Mouse (Mus musculus): Measurements from ENCODE around the gene Vamp3.
"Not testable (repeated sequence)": the region's sequence is repeated elsewhere in the genome, so short reads cannot be mapped to it uniquely, and the experiment has no call there.

Vamp3 gene

DNA sequence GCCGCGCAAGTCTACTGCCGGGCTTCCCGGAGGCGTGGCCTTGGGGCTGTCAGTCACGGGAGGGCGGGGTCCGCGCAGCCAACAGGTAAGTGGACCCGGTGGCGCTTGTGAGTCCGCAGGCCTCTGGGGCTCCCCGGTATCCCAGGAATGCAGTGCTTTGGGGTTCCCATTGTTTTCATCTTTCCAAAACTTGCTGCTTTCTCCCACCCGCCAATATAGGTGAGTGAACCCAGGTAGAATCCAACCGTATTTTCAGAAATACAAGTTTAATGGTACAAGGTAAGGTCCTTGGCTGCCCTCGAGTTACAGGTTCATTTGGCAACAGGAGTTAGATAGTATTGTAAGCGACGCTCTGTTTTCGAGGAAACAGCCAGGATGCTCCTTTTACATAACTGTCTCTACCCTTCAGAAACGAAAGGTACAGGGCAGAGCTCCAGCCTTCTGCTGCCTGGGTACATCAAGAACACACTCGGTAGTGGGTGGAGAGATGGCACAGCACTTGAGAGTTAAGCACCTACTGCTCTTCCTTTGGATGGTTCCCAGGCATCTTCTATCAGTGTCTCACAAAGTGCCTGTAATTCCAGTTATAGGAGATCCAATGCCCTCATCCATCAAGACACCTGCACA, 12.7 kb downstream of the Vamp3 start:
- in situ Hi-C loops (cut with MboI, MseI): no loop called here

- in situ Hi-C loops (cut with MboI, MseI): no loop called here
These were observed 13.5 kb downstream of the Vamp3 start, which contains the start of gene Per3 for GRCm38 (mm10) chr4:151044037-151044943. Per3 (minus strand) TSS chr4:151044665.

GRCm38 (mm10) chr4:151043281-151043680, 14.5 kb downstream of the Vamp3 start:
- in situ Hi-C loops (cut with MboI, MseI): no loop called here

- in situ Hi-C loops (cut with MboI, MseI): no loop called here
These were observed 16.3 kb downstream of the Vamp3 start for GRCm38 (mm10) chr4:151041506-151041905.

GRCm38 (mm10) chr4:151037800-151038199, 20.0 kb downstream of the Vamp3 start:
- in situ Hi-C loops (cut with MboI, MseI): no loop called here

DNA sequence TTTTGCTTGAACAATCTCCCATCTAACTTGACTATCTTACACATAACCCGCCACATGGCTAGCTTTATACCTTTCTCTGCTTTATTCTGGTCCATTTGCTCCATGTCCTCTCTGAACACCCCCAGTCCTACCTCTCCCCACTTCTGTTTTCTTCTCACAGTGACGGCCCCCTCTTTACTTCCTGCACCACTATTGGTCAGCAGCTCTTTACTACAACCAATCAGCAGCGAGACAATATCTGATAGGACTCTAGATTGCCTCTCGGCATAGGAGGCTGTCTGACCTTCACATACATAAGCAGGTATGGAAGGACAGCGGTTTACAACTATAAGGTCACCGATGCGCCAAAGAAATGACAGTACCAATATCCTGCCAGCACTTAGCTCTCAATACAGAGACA, 21.2 kb downstream of the Vamp3 start:
- in situ Hi-C loops (cut with MboI, MseI): no loop called here

DNA sequence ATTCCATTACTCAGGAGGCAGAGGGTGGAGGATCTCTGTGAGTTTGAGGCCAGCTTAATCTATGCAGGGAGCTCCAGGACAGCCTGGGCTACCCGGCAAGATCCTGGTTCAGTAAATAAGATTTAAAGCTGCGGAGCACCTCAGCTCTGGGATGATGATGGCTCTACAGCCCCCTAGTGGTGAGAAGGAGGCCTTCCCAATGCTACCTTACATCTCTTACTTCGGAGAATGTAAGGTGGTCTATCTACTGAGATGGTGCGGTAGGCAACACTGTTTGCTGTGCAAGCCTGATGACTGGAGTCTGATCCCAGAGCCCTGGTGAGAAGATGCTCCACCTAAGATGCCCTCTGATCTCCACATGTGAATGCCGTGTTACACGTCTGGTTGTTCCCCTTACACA, 30.8 kb downstream of the Vamp3 start:
- in situ Hi-C loops (cut with MboI, MseI): no loop called here

GRCm38 (mm10) chr4:151024152-151024551, 33.6 kb downstream of the Vamp3 start:
- in situ Hi-C loops (cut with MboI, MseI): no loop called here

DNA sequence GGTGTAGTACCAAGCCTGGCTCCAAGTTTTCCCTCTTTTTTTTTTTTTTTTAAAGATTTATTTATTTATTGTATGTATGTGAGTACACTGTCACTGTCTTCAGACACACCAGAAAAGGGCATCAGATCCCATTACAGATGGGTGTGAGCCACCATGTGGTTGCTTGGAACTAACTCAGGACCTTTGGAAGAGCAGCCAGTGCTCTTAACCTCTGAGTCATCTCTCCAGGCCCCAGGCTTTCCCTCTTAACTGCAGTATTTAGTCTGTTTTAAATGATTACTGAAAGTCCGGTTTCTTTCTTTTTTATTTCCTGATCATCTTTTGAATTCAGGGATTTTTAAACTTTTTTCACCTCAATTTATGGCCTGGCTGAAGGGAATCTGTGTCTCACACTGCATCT, 40.4 kb downstream of the Vamp3 start:
- in situ Hi-C loops (cut with MboI, MseI): not testable (repeated sequence)

DNA sequence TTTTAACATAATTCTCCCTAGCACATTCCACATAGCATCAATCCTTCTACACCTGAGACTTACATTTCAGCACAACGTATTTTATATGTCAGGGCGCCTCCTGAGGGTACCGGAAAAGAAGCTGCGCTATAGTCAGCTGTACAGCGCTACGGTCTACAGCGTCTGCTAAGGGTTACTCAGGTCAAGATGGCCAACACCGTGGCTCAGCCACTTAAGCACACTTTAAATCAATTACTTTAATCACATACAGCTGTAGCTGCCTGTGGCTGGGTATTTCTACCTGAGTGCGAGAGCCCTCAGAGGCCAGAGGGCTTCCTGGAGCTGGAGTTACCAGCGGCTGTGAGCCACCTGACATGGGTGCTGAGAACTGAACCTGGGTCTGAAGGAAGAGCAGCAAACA, 41.8 kb downstream of the Vamp3 start:
- in situ Hi-C loops (cut with MboI, MseI): no loop called here

- in situ Hi-C loops (cut with MboI, MseI): no loop called here
These were observed 47.4 kb downstream of the Vamp3 start for GRCm38 (mm10) chr4:151010316-151010715.

DNA sequence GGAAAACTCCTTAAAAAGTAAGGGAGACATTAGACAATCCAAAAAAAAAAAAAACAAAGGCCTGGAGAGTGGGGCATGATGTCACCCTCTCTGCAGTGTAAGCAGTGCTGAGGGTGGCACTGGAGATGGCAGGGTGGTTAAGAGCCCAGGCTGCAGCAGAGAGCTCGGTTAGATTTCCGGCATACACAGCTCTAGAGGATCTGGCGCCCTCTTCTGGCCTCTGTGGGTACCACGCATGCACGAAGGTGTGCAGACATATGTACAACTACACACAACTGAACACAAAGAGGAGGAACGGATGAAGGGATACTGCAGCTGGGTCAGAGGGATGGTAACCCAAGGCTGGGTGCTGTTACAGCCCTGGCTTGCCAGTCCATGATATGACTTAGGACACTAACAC, 50.8 kb downstream of the Vamp3 start:
- in situ Hi-C loops (cut with MboI, MseI): loop anchor here (10.0 kb wide), 1 partner anchor 822 kb away; no protein-coding TSS in a partner anchor

DNA sequence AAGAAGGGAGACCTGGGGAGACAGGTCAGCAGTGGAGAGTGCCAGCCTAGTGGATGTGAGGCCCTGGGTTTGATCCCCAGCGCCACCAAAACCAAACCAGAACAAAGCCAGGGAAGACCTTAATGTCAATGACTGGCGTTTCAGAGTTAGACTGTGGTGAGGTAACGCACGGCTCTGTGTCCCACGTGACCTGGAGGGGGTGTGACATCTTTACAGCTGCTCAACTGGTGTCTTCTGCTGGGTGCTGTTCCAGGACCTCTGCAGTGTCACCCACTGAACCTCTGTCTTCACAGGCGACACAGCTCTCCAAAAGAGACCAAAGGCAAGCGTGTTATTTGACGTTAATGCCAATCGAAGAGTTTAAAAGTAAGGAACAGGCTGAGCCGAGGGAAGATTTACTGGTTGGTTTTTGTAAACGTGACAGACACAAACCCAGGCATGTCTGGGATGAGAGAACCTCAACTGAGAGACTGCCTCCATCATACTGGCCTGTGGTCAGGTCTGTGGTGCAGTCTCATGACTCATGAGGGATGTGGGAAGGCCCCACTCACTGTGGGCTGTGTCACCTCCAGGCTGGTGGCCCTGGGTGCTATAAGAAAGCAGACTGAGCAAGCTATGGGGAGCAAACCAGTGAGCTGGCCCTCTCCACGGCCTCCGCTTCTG, 52.0 kb downstream of the Vamp3 start:
- in situ Hi-C loops (cut with MboI, MseI): loop anchor here (10.0 kb wide), 1 partner anchor 821 kb away; no protein-coding TSS in a partner anchor

GRCm38 (mm10) chr4:151001397-151001796, 56.4 kb downstream of the Vamp3 start:
- in situ Hi-C loops (cut with MboI, MseI): loop anchor here (10.0 kb wide), 1 partner anchor 817 kb away; no protein-coding TSS in a partner anchor

DNA sequence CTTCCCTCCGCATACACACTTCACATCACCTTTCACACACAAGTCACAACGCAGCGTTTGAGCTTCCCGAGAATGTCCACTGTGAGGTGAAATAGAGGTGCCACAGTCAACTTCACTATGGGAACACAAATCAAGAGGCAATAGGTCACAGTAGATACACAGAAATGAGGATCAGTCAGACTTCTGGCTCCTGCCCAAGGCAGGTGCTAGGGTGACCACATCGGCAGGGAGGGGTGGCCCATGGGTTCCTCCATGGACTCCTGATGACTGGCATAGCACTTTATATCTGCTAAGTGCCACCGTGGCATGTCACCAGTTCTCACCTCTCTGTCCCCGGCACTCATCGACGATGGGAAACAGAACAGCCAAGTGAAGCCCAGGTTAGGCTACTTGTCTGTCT, 59.1 kb downstream of the Vamp3 start:
- in situ Hi-C loops (cut with MboI, MseI): no loop called here
